ENCODE assay signal across 14 mouse cellular contexts in the genomic region with DNA sequence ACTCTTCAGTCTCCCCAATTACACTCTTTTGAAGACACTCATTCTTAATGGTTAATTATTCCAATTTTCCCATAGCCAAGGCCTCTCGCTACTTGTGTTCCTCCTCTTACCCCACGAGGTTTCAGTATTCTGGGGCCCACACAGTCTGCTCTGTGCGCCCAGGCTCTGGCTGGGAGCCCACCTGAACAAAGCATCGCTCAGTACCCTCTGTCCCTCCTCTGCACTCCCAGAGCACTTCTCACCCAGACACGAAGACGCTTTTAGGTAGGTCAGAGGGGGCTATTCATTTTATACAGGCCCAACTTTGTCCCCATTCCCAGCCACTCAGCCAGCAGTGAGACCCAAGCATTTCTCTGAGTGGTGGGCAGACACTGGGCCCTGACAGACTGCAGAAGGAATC. TPM values are rescaled to one million over a fixed set of nuclear protein-coding genes. Genes with fewer than 3 reads are reported as not detected.
DNase-seq lines count a peak whose midpoint lies in the region; ATAC-seq and TF ChIP-seq lines count a peak whose summit lies in the region.
"Had no signal": no experiment of that assay in that cellular context is flagged by ENCODE, and none has a peak within 500 bp of the region (broad histone marks: within the 10 kb centered on the region; RNA-seq: fewer than 3 reads in every experiment).

No protein-coding gene starts in this region.

- no peak overlapping the region for H3K4me2 ChIP-seq in heart, embryonic 13.5 days
- H3K4me2 ChIP-seq: liver, embryonic 15.5 days; midbrain, embryonic 11.5 days had no signal

- no peak for DNase-seq in heart, embryonic 10.5 days (ENCODE audit: low spot score)
- peak; percentile 32 to 34 for DNase-seq in right cerebral cortex, postnatal 36 days (ENCODE audit: low spot score in 2 of 2)
- DNase-seq in right cerebral cortex, adult 2 months (ENCODE audit: low spot score in 2 of 2), result no peak
- DNase-seq in left cerebral cortex, adult 11 months (ENCODE audit: low spot score), result peak; percentile 34
- DNase-seq in lung, adult 2 months, result no peak
- no peak for DNase-seq in kidney, postnatal 36 days
- no peak for DNase-seq in cerebellum, postnatal 25 days
- DNase-seq: cerebellum, postnatal 36 days; heart, adult 11 months; kidney, postnatal 10 days; thymus, postnatal 36 days had no signal

- H3K4me3 ChIP-seq in heart, embryonic 13.5 days, result no peak overlapping the region
- no peak overlapping the region for H3K4me3 ChIP-seq in heart, embryonic 10.5 days
- no peak overlapping the region for H3K4me3 ChIP-seq in lung, adult 2 months (replicated peaks; ENCODE audit: extremely low read depth, low read depth, low read length)
- H3K4me3 ChIP-seq: liver, embryonic 15.5 days had no signal

- WGBS in heart, embryonic 13.5 days, result 80% methylated on average over 6 of the region's 6 CpGs
- WGBS in heart, embryonic 10.5 days, result 81% methylated on average over 6 of the region's 6 CpGs
- 84% methylated on average over 6 of the region's 6 CpGs for WGBS in lung, adult 2 months

- H3K27me3 ChIP-seq in heart, embryonic 13.5 days (replicated peaks), result no peaks in the 10 kb centered on the region
- no peaks in the 10 kb centered on the region for H3K27me3 ChIP-seq in heart, embryonic 10.5 days (ENCODE audit: insufficient read depth, poor library complexity, severe bottlenecking)
- H3K27me3 ChIP-seq: liver, embryonic 15.5 days had no signal

- 0 out of 2 replicates have a peak overlapping the region, but pooled peaks have one; percentile 19 for H3K9ac ChIP-seq in heart, embryonic 13.5 days
- H3K9ac ChIP-seq: liver, embryonic 15.5 days had no signal

- peaks cover 4% of the 10 kb centered on the region; the same call in 1 of the 2 replicates for H3K4me1 ChIP-seq in heart, embryonic 13.5 days
- peaks cover 6% of the 10 kb centered on the region for H3K4me1 ChIP-seq in heart, embryonic 10.5 days
- no peaks in the 10 kb centered on the region for H3K4me1 ChIP-seq in lung, adult 2 months (ENCODE audit: control insufficient read depth, insufficient read depth, low read length)

- no peak for ATAC-seq in heart, embryonic 13.5 days (ENCODE audit: extremely low read depth, insufficient number of reproducible peaks, low FRiP score, low TSS enrichment)

- H3K9me3 ChIP-seq in heart, embryonic 13.5 days, result no peaks in the 10 kb centered on the region
- no peaks in the 10 kb centered on the region for H3K9me3 ChIP-seq in heart, embryonic 10.5 days
- H3K9me3 ChIP-seq: liver, embryonic 15.5 days had no signal

- no peak overlapping the region for H3K27ac ChIP-seq in heart, embryonic 13.5 days (replicated peaks)
- H3K27ac ChIP-seq in heart, embryonic 10.5 days, result no peak overlapping the region

- TF ChIP-seq CTCF in lung, adult 2 months (IDR thresholded peaks at IDR 0.05; ENCODE audit: insufficient read depth, low read length), result no peak

- H3K36me3 ChIP-seq in heart, embryonic 13.5 days, result no peaks in the 10 kb centered on the region
- no peaks in the 10 kb centered on the region for H3K36me3 ChIP-seq in heart, embryonic 10.5 days
- H3K36me3 ChIP-seq: liver, embryonic 15.5 days had no signal

- no peak for TF ChIP-seq POLR2A in lung, adult 2 months (IDR thresholded peaks at IDR 0.05; ENCODE audit: borderline replicate concordance, extremely low read depth, low read depth, low read length)

RNA-seq across cellular contexts. Expression of a gene that starts 18.9 kb away (rescaled TPM):
- polyA plus RNA-seq in heart, embryonic 13.5 days (2015; fragmentation: Nextera tagmentation; extraction: Ambion mirVana), result not detected in 2 replicates
- not detected in 2 replicates for polyA plus RNA-seq in heart, embryonic 10.5 days (2016; fragmentation: Nextera tagmentation; extraction: Ambion mirVana)
- polyA plus RNA-seq in lung, adult 2 months (2012; rRNA removed), result not detected in 2 replicates
- polyA plus RNA-seq: liver, embryonic 15.5 days; midbrain, embryonic 11.5 days had no signal

RNA-seq across cellular contexts. Expression of a gene that starts 29.4 kb away (rescaled TPM):
- polyA plus RNA-seq in heart, embryonic 13.5 days (2015; fragmentation: Nextera tagmentation; extraction: Ambion mirVana), result 28.9 and 29.6 TPM in 2 replicates
- polyA plus RNA-seq in heart, embryonic 10.5 days (2016; fragmentation: Nextera tagmentation; extraction: Ambion mirVana), result 28.9 and 42.5 TPM in 2 replicates
- 10.1 TPM in 2 replicates for polyA plus RNA-seq in lung, adult 2 months (2012; rRNA removed)

RNA-seq across cellular contexts. Expression of a gene that starts 36.2 kb away (rescaled TPM):
- polyA plus RNA-seq in heart, embryonic 13.5 days (2015; fragmentation: Nextera tagmentation; extraction: Ambion mirVana), result 28.5 and 29.2 TPM in 2 replicates
- 37.9 and 40.3 TPM in 2 replicates for polyA plus RNA-seq in heart, embryonic 10.5 days (2016; fragmentation: Nextera tagmentation; extraction: Ambion mirVana)
- polyA plus RNA-seq in lung, adult 2 months (2012; rRNA removed), result 11.2 and 15.5 TPM in 2 replicates

Comparison
In these comparisons a context has a peak if more than half of its experiments do, and no peak if none do; other contexts are left out.
1. DNase-seq: peak in right cerebral cortex, postnatal 36 days (2 of 2) and left cerebral cortex, adult 11 months (single experiment); none in heart, embryonic 10.5 days (single experiment), right cerebral cortex, adult 2 months (0 of 2), lung, adult 2 months (single experiment), kidney, postnatal 36 days (0 of 2) and cerebellum, postnatal 25 days (0 of 2).